Mouse (Mus musculus) embryo, embryonic 10 days (tissue): ENCODE data around the gene Gm45618.
"Not testable (repeated sequence)": the region's sequence is repeated elsewhere in the genome, so short reads cannot be mapped to it uniquely, and the experiment has no call there.

Source experiments
- DNase-seq: peaks from one replicate; pipeline ENCODE4 v3.0.0-alpha.2; 2015; ENCODE audit warnings: low spot score

Gene Gm45618

DNA sequence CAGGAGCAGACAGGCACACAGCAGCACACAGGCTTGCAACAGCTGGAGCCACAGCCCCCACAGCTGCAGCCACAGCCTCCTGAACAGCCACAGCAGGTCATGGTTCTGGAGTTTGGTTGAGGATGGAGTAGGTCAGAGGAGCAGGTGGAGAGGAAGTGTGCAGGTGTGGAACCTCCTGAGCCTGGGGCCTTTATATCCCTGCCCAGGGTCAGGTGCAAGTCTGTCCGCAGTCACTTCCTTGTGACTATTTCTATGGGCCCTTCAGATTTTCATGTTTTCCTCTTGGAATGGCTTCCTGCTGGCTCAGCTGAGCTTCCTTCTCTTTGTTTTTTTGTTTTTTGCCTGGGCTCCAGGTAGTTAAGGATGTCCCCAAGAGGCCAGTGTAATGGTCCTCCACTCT lies at the start of gene Gm45618:
Gene Gm45618 (minus strand): TSS at position 101 of the 400 bp plus-strand sequence.
- DNase-seq = not testable (repeated sequence)

DNA sequence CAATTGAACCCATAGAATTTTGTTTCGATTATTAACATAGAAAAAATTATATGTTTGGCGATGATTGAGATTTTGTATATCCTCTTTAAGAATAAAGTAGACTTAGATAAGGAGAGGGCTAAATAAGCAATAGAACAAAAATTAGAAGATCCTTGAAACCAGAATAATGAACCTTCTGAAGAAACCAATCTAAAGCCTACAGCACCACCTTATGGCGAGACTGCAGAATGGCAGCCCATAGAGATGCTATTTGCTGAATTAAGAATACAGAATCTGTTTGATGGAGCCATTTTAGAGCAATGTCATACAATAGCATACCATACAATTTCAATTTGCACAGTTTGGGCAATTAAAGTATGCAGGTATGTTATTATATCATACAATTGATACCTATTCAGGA lies 49.3 kb upstream of the Gm45618 start:
- DNase-seq = peak; percentile 74

DNA sequence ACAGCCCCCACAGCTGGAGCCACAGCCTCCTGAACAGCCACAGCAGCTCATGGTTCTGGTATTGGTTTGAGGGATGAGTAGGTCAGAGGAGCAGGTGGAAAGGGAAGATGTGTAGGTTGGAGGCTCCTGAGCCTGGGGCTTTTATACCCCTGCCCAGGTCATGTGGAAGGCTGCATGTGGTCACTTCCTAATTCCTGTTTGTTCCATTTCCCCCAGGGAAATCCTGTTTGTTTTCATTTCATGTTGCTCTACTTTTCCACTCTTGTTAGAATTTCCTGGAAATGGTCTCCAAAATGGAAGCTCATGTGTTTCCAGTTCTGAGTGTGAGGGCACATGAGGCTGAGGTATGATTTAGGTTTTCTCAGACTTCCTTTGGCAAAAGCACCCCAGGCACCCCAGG lies 45.1 kb upstream of the Gm45618 start, which contains the start of gene Gm4553:
Gene Gm4553 (minus strand): TSS at position 101 of the 400 bp plus-strand sequence.
- DNase-seq = not testable (repeated sequence)

DNA sequence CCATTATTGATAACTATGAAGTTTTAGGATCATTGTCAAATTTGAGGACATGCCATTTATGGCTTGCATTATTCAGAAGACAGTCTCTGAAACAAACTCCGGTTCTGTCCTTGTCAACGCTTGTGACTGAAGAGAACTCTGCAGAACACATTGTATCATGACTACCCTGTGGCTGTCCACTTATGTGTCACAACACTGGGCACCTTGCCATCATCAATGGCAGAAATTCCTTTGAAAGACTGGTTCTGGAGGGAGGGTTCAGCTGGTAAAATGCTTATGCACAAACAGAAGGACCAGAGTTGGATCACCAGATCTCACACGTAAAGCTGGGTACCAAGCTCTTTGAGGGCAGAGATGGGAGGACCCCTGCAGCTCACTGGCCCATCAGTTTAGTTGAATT lies 38.8 kb upstream of the Gm45618 start:
- no peak for DNase-seq

DNA sequence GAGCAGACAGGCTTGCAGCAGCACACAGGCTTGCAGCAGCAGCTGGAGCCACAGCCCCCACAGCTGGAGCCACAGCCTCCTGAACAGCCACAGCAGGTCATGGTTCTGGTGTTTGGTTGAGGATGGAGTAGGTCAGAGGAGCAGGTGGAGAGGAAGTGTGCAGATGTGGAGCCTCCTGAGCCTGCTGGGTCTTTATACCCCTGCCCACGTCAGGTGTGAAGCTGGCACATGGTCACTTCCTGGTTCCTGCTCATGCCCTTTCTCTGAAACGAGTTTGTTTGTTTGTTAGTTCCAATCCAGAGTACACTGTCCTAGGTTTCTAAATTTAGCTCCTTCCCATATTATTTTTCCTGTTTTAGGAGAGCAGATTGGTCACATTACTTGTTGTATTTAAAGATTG lies 36.5 kb upstream of the Gm45618 start, which contains the start of gene Gm29735:
Gene Gm29735 (minus strand): TSS at position 101 of the 400 bp plus-strand sequence.
- not testable (repeated sequence) for DNase-seq

DNA sequence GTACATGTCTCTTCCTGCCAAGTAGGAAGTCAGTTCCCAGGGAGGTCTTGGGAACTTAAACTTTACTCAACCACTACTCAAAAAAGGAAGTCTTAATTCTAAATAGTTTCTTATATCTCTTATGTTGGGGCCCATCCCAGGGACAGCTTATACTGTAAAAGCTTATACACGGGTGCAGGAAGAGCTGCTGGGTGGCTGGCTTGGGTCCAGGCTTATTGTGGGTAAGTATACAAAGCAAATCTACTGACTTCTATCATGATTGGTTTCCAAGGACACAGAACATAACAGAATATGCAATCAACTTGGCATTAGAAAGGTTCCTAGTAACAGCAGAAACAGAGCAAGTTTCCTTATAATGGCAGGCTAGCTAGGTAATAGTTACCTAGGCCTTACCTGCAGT lies 34.8 kb upstream of the Gm45618 start:
- DNase-seq = no peak

DNA sequence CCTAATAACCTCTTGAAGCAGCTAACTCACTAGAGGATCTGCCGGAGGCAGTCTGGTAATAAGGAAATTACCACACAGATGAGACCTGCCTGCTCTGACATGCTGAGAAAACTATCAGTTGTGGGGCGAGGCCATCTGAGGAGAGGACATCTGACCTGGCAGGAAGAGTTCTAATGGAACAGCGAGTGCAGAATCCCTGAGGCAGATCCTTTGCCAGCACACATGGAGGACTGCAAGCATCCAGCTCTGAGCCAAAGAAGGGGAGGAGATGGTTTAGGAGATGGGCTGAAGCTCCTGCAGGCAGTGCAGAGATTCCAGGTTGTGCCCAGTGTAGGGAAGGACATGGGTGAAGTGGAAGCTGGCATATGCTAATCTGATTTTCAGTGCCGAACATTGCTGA lies 31.7 kb upstream of the Gm45618 start:
- no peak for DNase-seq

DNA sequence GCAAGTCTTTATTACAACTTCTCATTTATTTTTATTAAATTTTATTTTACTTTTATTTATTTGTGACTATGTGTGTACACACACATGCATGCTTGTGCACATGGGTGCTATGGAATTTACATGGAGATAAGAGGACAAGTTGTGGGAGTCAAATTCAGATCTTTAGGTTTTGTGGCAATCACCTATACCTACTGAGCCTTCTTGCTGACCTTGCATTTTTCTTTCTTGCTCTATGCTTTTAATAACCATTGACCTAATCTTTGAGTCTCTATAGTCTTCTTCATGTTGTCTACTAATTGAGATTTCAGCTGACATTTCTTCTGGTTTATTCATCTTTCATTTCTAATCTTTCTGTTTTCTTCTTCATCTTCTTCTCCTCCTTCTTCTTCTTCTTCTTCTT lies 28.1 kb upstream of the Gm45618 start:
- no peak for DNase-seq

DNA sequence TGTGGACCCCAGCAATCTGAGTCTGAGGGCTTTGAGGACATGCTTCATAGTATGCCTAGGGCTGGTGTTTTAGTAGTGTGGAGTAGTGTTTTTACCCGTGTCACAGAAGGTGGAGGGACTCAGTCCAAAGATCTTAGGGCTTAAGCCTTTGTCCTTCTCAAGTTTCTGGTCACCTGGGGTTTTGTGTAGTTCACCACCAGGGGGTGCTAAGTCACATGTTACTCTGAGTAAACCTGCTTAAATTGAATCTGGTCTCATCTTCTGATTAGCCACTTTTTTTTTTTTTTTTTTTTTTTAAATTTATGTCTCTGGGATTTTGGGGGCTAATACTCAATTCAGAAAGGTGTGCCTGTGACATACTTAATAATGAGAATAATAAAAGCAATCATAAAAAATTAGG lies 25.5 kb upstream of the Gm45618 start:
- DNase-seq = peak; percentile 85

DNA sequence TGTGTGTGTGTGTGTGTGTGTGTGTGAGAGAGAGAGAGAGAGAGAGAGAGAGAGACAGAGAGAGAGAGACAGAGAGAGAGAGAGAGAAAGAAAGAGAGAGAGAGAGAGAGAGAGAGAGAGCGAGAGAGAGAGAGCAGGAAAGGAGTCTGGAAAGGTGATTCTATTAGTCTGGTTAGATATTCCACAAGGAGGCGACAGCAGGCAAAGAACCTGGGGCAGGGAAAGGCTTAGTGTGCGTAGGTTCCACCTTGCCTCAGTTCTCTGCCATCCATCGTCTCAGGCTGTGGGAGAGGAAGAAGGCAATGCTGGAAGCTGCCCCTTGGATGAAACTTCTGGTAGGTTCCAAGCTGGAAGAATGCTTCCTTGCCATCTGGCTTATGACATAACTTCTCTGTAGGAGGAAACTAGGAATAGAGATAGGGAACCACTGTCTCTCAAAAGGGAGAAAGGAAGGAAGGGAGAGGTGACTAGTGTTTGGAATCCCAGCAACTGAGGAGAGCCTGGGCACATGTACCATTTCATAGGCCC lies 24.9 kb upstream of the Gm45618 start:
- no peak for DNase-seq

DNA sequence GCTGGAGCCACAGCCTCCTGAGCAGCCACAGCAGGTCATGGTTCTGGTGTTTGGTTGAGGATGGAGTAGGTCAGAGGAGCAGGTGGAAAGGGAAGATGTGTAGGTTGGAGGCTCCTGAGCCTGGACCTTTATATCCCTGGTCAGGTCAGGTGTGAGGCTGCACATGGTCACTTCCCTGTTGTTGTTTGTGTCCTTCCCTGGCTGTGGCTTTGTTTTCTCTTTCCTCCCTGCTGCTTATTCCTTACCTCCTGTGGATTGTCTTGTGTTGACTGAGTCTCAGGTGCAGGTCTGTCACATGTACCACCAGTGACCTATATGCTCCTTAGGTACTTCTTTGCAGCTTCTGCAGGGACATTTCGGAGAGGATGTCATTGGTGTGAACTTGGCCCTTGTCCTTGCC lies 24.0 kb upstream of the Gm45618 start, which contains the start of gene Gm45337:
Gene Gm45337 (minus strand): TSS at position 101 of the 400 bp plus-strand sequence.
- DNase-seq = no peak

DNA sequence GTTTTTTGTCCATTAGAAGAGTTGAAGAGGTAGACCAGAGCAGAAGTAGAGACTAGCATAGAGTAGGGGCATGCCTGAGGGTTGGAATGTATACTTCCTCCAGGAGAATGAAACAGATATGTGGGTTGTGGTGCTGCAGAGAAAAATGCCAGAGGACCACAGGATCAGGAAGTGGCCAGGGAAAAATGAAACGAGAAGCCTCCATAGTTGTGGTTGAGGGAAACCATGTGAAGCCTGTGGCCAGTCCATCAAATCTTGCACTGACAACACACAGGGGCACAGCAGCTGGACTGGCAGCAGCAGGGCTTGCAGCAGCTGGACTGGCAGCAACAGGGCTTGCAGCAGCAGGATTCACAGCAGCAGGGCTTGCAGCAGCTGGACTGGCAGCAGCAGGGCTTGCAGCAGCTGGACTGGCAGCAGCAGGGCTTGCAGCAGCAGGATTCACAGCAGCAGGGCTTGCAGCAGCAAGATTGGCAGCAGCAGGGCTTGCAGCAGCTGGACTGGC lies 23.0 kb upstream of the Gm45618 start:
- not testable (repeated sequence) for DNase-seq

DNA sequence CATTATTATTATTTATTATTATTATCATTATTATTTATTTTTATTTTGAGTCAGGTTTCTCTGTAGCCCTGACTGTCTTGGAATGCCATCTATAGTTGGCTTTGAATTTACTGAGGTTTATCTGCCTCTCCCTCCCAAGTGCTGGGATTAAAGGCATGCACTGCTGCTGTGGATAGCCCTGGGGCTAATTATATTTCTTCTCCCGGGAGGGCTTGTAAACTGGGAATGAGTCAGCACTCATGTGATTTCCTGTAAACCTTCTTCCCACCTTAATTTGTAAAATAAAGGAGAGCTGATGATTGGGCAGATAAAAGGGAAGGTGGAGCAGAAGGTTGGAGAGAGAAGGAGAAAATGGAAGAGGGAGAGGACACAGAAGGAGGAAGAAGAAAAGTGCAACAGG lies 20.2 kb upstream of the Gm45618 start:
- no peak for DNase-seq

DNA sequence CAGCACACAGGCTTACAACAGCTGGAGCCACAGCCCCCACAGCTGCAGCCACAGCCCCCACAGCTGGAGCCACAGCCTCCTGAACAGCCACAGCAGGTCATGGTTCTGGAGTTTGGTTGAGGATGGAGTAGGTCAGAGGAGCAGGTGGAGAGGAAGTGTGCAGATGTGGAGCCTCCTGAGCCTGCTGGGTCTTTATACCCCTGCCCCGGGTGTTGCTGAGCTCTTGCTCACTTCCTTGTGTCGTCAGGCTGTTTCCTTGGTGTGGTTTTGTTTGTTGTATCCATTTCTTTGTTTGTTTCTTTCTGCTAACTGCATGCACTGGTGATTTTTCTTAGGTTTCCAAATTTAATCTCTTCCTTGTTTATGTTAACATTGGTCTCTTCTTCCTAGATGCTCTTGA lies 15.4 kb upstream of the Gm45618 start, which contains the start of gene Gm39115:
Gene Gm39115 (minus strand): TSS at position 101 of the 400 bp plus-strand sequence.
- not testable (repeated sequence) for DNase-seq

DNA sequence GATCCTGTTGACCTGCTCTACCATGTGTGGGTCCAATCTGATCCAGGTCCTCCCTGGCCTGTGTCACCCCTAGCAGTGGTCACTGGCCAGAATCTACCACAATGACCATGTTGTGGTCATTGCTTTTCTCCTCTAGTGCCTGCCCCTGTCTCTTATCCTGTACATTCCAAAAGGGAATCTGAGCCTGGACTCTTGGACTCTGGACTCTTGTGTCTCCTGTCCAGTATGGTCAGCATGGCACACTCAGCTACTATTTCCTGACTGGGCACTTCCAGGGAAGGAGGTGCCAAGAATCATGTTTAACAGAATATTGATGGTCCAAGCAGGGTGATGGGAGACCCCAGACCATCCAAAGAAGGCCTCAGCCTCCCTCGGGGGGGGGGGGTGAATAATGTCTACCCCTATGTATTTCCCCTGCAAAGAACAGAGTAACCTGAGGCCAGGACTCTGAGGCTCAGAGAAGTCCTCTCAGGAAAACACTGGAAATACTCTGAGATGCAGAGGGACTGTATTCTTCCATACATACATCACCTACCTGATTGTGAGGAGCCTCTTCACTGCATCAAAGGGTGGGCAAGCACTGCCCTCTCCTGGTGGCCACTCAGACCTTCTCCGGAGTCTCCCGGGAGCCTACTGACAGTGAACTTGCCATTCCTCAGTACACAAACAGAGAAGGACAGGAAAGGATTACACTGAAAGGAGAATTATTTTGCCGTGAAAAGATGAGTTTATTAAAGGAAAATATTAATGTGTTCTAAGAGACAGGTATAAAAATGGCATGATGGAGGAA lies 13.9 kb upstream of the Gm45618 start:
- peak; percentile 28 for DNase-seq

DNA sequence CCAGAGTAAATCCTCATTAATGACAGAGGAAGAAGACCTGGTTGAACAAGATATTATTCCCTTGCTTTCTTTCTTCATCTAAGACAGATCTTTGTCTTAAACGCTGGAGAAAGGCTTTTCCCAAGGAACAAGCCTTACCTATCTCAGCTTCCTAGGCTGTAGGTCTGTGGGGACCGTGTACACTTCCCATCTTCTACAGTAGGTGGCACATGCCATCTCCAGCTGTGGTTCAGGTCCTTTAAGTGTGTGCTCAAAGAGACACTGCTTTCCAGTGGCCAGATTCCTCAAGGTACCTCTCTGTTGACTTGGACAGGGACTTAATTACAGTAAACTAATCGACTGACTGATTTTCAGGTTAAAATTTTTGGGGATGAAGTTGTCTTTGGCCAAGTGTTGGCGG lies 8.3 kb upstream of the Gm45618 start:
- DNase-seq = no peak

DNA sequence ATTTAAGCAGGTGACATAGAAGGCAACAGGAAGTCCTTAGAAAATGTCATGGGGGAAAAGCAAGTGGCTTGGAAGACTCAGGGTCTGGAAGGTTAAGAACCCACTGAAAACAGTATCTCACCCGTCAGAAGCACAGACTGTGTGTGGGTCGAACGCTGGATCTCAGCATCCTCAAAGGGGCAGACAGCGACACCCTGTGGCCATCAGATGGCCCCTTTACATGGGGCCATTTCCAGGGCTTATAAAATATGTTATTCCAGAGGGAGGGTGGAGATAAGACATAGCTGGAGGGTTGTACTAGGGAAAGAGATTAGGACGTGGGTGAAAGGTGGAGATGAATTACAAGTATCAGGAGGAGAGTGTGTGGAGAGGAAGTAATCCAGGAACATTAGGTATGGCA lies 897 bp downstream of the Gm45618 start:
- peak; percentile 62 for DNase-seq

DNA sequence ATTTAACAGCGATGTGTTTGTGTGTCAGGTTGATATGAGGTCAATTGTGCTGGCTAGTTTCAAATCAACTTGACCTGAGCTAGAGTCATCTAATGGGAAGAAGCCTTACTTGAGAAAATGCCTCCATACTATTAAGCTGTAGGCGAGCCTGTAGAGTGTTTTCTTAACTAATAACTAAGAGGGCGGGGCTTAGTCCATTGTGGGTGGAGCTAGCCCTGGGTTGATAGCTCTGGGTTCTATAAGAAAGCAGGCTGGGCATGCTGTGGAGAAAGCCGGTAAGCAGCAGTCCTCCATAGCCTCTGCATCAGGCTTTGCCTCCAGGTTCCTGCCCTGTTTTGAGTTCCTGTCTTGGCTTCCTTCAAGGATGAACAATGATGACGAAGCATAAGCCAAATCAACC lies 15.8 kb downstream of the Gm45618 start:
- DNase-seq = no peak

DNA sequence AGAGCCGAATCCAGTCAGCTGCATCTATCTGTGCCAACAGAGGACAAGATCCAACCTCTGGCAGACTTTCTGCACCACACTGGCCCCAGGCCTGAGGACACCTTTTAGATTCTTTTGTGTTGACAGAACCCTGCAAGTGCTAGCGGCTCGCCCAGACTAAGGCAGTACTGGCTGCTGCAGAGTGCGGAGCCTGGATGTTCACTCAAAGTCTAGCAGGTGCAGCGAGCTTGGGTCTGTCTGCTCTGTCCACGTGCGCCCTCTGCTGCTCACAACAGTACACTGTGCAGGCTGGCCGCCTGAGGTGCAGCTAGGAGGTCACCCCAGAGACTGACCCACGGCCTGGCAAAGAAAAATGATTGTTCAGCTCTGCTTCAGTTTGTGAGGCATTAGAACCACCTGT lies 22.8 kb downstream of the Gm45618 start:
- DNase-seq = peak; percentile 94

DNA sequence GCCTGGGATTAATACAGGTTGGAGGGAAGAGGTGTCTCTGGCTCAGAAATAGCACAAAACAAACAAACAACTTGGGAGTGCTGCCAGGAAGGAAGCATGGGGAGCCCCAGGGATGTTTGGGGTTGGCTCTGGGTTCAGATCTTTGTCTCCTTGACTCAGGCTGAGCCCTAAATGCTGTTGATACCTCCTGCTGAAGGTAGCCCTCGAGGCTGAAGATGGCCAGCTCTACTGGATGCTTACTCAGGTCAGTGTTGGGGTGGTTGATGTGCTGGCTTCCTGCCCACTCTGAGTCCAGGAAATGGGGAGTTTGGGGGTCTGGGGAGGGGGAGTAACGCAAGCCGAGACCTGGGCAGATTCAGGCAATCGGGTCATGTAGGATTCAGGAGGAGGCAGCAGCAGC lies 23.8 kb downstream of the Gm45618 start:
- no peak for DNase-seq

DNA sequence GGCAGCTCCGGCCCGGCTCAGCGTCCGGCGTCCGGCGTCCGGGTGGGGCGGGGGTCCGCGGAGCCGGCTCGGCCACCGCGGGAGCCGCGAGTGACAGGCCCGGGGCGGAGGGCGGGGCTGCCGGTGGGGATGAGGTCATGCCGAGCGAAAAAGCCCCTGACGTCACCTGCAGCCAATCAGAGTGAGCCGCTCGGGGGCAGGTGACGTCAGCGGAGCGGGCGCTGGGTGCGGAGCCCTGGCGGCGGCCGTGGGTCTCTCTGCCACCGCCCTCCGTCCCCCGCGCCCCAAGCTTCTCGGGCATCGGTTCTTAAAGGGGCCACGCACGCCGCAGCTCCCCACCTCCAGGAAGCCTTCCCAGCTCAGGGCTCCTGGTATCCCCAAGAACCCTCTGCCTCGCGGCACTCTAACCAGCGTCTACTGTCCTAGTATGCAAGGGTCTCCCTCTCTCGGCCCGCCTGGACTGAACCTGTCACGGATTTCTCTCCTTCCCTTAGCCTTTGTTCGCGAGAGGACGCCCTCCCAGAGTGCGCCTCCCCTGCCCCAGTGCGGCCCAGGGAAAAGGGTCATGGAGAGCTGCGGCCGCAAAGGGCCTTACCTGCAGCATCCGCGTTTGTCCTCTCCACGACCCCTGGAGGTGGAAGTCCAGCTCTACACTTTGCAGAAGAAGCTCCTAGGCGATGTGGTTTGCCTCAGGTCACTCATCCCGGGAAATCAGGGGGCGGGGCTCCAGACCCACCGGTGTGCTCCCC lies 25.2 kb downstream of the Gm45618 start, which contains the start of gene Dusp8:
Gene Dusp8 (minus strand): TSS at position 661 of the 749 bp plus-strand sequence.
- DNase-seq = peak; percentile 91
